9 mouse cellular contexts compared by ENCODE assay signal in the genomic region with DNA sequence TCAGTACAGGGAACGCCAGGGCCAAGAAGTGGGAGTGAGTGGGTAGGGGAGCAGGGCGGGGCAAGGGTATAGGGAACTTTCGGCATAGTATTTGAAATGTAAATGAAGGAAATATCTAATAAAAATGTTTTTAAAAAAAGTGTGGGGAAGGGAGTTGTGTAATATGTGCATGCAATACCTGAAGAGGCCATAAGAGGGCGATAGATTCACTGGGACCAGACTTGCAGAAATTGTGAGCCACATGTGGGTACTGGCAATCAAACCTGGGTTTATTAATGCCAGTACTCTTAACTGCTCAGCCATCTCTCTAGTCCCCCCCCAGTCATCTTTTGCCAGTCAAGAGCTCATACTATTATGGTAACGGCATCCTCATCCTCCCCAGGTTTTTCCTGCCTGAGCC. TPM values are rescaled to one million over a fixed set of nuclear protein-coding genes. Genes with fewer than 3 reads are reported as not detected.
A peak's percentile ranks its signal among the peaks of the same experiment; 100 is the strongest.
DNase-seq lines count a peak whose midpoint lies in the region; ATAC-seq and TF ChIP-seq lines count a peak whose summit lies in the region.
"Had no signal": no experiment of that assay in that cellular context is flagged by ENCODE, and none has a peak within 500 bp of the region (broad histone marks: within the 10 kb centered on the region; RNA-seq: fewer than 3 reads in every experiment).

No protein-coding gene starts in this region.

- peak; percentile 59 for TF ChIP-seq CTCF in forebrain, postnatal 0 days (IDR thresholded peaks at IDR 0.05; ENCODE audit: low read depth)

- H3K9ac ChIP-seq in forebrain, postnatal 0 days, result no peak overlapping the region
- no peak overlapping the region for H3K9ac ChIP-seq in forebrain, embryonic 11.5 days (ENCODE audit: low read length)
- no peak overlapping the region for H3K9ac ChIP-seq in midbrain, embryonic 14.5 days (replicated peaks; ENCODE audit: low read length)
- H3K9ac ChIP-seq in midbrain, embryonic 16.5 days (ENCODE audit: low read depth, low read length), result no peak overlapping the region
- H3K9ac ChIP-seq: limb, embryonic 12.5 days had no signal

- H3K27me3 ChIP-seq in forebrain, postnatal 0 days (ENCODE audit: insufficient read depth, low read length), result no peaks in the 10 kb centered on the region
- H3K27me3 ChIP-seq in forebrain, embryonic 11.5 days (ENCODE audit: control insufficient read depth, insufficient read depth, low read length), result no peaks in the 10 kb centered on the region
- no peaks in the 10 kb centered on the region for H3K27me3 ChIP-seq in midbrain, embryonic 14.5 days (ENCODE audit: control insufficient read depth, insufficient read depth, low read length)
- H3K27me3 ChIP-seq in midbrain, embryonic 16.5 days (ENCODE audit: control insufficient read depth, insufficient read depth, low read depth, low read length), result no peaks in the 10 kb centered on the region
- H3K27me3 ChIP-seq: limb, embryonic 12.5 days had no signal

- no peaks in the 10 kb centered on the region for H3K4me1 ChIP-seq in forebrain, postnatal 0 days (ENCODE audit: insufficient read depth)
- no peaks in the 10 kb centered on the region for H3K4me1 ChIP-seq in forebrain, embryonic 11.5 days (replicated peaks; ENCODE audit: control insufficient read depth, insufficient read depth, low read length)
- no peaks in the 10 kb centered on the region for H3K4me1 ChIP-seq in midbrain, embryonic 14.5 days (ENCODE audit: control insufficient read depth, insufficient read depth, low read length)
- H3K4me1 ChIP-seq in midbrain, embryonic 16.5 days (ENCODE audit: control insufficient read depth, insufficient read depth, low read length), result no peaks in the 10 kb centered on the region
- H3K4me1 ChIP-seq: limb, embryonic 12.5 days had no signal

- no peaks in the 10 kb centered on the region for H3K36me3 ChIP-seq in forebrain, postnatal 0 days (ENCODE audit: insufficient read depth)
- no peaks in the 10 kb centered on the region for H3K36me3 ChIP-seq in forebrain, embryonic 11.5 days (ENCODE audit: control insufficient read depth, insufficient read depth, low read length)
- no peaks in the 10 kb centered on the region for H3K36me3 ChIP-seq in midbrain, embryonic 14.5 days (ENCODE audit: control insufficient read depth, insufficient read depth, low read length)
- no peaks in the 10 kb centered on the region for H3K36me3 ChIP-seq in midbrain, embryonic 16.5 days (ENCODE audit: control insufficient read depth, insufficient read depth, low read length)
- H3K36me3 ChIP-seq: limb, embryonic 12.5 days had no signal

- no peak overlapping the region for H3K4me2 ChIP-seq in forebrain, postnatal 0 days (ENCODE audit: low read depth)
- no peak overlapping the region for H3K4me2 ChIP-seq in forebrain, embryonic 11.5 days (ENCODE audit: low read depth, low read length, severe bottlenecking)
- no peak overlapping the region for H3K4me2 ChIP-seq in midbrain, embryonic 14.5 days (ENCODE audit: low read length)
- no peak overlapping the region for H3K4me2 ChIP-seq in midbrain, embryonic 16.5 days (ENCODE audit: low read length)
- H3K4me2 ChIP-seq: limb, embryonic 12.5 days had no signal

- H3K27ac ChIP-seq in forebrain, postnatal 0 days (ENCODE audit: low read depth, low read length), result no peak overlapping the region
- no peak overlapping the region for H3K27ac ChIP-seq in forebrain, embryonic 11.5 days (ENCODE audit: low read depth, low read length)
- H3K27ac ChIP-seq in midbrain, embryonic 14.5 days (replicated peaks; ENCODE audit: low read depth, low read length), result no peak overlapping the region
- no peak overlapping the region for H3K27ac ChIP-seq in midbrain, embryonic 16.5 days (ENCODE audit: low read length)
- H3K27ac ChIP-seq: limb, embryonic 12.5 days had no signal

- ATAC-seq in forebrain, postnatal 0 days, result no peak
- ATAC-seq in forebrain, embryonic 11.5 days (replicated peaks; ENCODE audit: low FRiP score), result no peak
- no peak for ATAC-seq in midbrain, embryonic 14.5 days (ENCODE audit: low FRiP score, low TSS enrichment)
- ATAC-seq in midbrain, embryonic 16.5 days, result no peak

- H3K9me3 ChIP-seq in forebrain, postnatal 0 days (ENCODE audit: low read length), result no peaks in the 10 kb centered on the region
- no peaks in the 10 kb centered on the region for H3K9me3 ChIP-seq in forebrain, embryonic 11.5 days (ENCODE audit: control insufficient read depth, low read length)
- no peaks in the 10 kb centered on the region for H3K9me3 ChIP-seq in midbrain, embryonic 14.5 days (ENCODE audit: control insufficient read depth, low read length)
- no peaks in the 10 kb centered on the region for H3K9me3 ChIP-seq in midbrain, embryonic 16.5 days (replicated peaks; ENCODE audit: control insufficient read depth, low read length, poor library complexity, severe bottlenecking)
- H3K9me3 ChIP-seq: limb, embryonic 12.5 days had no signal

- intact Hi-C loops in left cerebral cortex, postnatal 4 days (cut with DNase I), result no loop called here

- WGBS in forebrain, postnatal 0 days, result 45% methylated on average over 5 of the region's 5 CpGs
- WGBS in forebrain, embryonic 11.5 days, result 41% methylated on average over 5 of the region's 5 CpGs
- 42% methylated on average over 5 of the region's 5 CpGs for WGBS in midbrain, embryonic 14.5 days
- WGBS in midbrain, embryonic 16.5 days, result 34% methylated on average over 5 of the region's 5 CpGs

- no peak overlapping the region for H3K4me3 ChIP-seq in forebrain, postnatal 0 days (ENCODE audit: low read depth, low read length)
- no peak overlapping the region for H3K4me3 ChIP-seq in forebrain, embryonic 11.5 days (ENCODE audit: low read depth, low read length)
- no peak overlapping the region for H3K4me3 ChIP-seq in midbrain, embryonic 14.5 days (replicated peaks; ENCODE audit: low read depth, low read length)
- no peak overlapping the region for H3K4me3 ChIP-seq in midbrain, embryonic 16.5 days (ENCODE audit: low read depth, low read length)
- H3K4me3 ChIP-seq: limb, embryonic 12.5 days had no signal

- DNase-seq in forebrain, postnatal 0 days, result peak; percentile 18
- DNase-seq in forebrain, embryonic 11.5 days (ENCODE audit: low spot score), result no peak
- DNase-seq in midbrain, embryonic 14.5 days, result peak; percentile 23
- peak; percentile 49 for DNase-seq in c-Kit-positive CD71-positive TER-119-positive erythroid progenitor cells, embryonic 14.5 days (ENCODE audit: low spot score)
- DNase-seq in lung, postnatal 10 days, result peak; percentile 67
- DNase-seq in left cerebral cortex, postnatal 4 days, result no peak
- DNase-seq in Muller cell, postnatal 12 days (ENCODE audit: inconsistent ontology term), result no peak

RNA-seq across cellular contexts. Expression of gene Hc, which starts 12.4 kb away (rescaled TPM):
- total RNA-seq in forebrain, postnatal 0 days (2014; rRNA removed), result 0.46 and 1.1 TPM in 2 replicates
- polyA plus RNA-seq in forebrain, postnatal 0 days (2015; fragmentation: Nextera tagmentation; extraction: Ambion mirVana), result 0.28 and 1.3 TPM in 2 replicates
- 0.76 and 1.6 TPM in 2 replicates for polyA plus RNA-seq in forebrain, embryonic 11.5 days (2014; fragmentation: Nextera tagmentation; extraction: Ambion mirVana)
- polyA plus RNA-seq in midbrain, embryonic 14.5 days (2014; fragmentation: Nextera tagmentation; extraction: Ambion mirVana), result 0.15 and 0.41 TPM in 2 replicates
- polyA plus RNA-seq in midbrain, embryonic 16.5 days (2015; fragmentation: Nextera tagmentation; extraction: Ambion mirVana), result 1.1 TPM in 2 replicates
- under 1 TPM in 1 of 2 experiments, not detected in 1; 0.18 TPM for total RNA-seq in left cerebral cortex, postnatal 4 days (2021)
- polyA plus RNA-seq: limb, embryonic 12.5 days had no signal

RNA-seq across cellular contexts. Expression of gene AI182371, which starts 52.5 kb away (rescaled TPM):
- 0.33 and 0.38 TPM in 2 replicates for total RNA-seq in forebrain, postnatal 0 days (2014; rRNA removed)
- 0.18 TPM in 1 of 2 replicates, not detected in the other for polyA plus RNA-seq in forebrain, postnatal 0 days (2015; fragmentation: Nextera tagmentation; extraction: Ambion mirVana)
- polyA plus RNA-seq in forebrain, embryonic 11.5 days (2014; fragmentation: Nextera tagmentation; extraction: Ambion mirVana), result 0.17 TPM in 1 of 2 replicates, not detected in the other
- polyA plus RNA-seq in midbrain, embryonic 14.5 days (2014; fragmentation: Nextera tagmentation; extraction: Ambion mirVana), result 0.36 and 0.39 TPM in 2 replicates
- 0.41 and 0.80 TPM in 2 replicates for polyA plus RNA-seq in midbrain, embryonic 16.5 days (2015; fragmentation: Nextera tagmentation; extraction: Ambion mirVana)
- total RNA-seq in left cerebral cortex, postnatal 4 days (2021), result under 1 TPM in 1 of 2 experiments, not detected in 1; 0.48 TPM

Comparison
In these comparisons a context has a peak if more than half of its experiments do, and no peak if none do; other contexts are left out.
1. DNase-seq: peak in forebrain, postnatal 0 days (single experiment), midbrain, embryonic 14.5 days (single experiment), c-Kit-positive CD71-positive TER-119-positive erythroid progenitor cells, embryonic 14.5 days (single experiment) and lung, postnatal 10 days (single experiment); none in forebrain, embryonic 11.5 days (single experiment), left cerebral cortex, postnatal 4 days (single experiment) and Muller cell, postnatal 12 days (single experiment).